Mouse (Mus musculus): ENCODE measurements around the gene Jdp2. TPM values are rescaled to one million over a fixed set of nuclear protein-coding genes. Genes with fewer than 3 reads are reported as not detected.

The Jdp2 gene
- total RNA-seq (2021) = 10 to 100 TPM; 44.6 to 55.5 TPM
- long read RNA-seq, transcript Jdp2-201 (4 exons, 1,643 nt) = minor isoform, 8 of 48 reads
- long read RNA-seq, transcript Jdp2-203 (4 exons, 1,645 nt) = major isoform, 35 of 48 reads
- long read RNA-seq, partial matches to known transcripts = 0 of 48 reads
- long read RNA-seq, other reads (novel, unspliced or antisense) = 5 of 48 reads

- DNase-seq (ENCODE audit: low spot score in 2 of 2) = peak; percentile 70 to 82
Observed at GRCm38 (mm10) chr12:85598611-85599477, at the start of gene Jdp2. Jdp2 (plus strand) TSS chr12:85599027.

GRCm38 (mm10) chr12:85549661-85550060 is 49.2 kb upstream of the Jdp2 start:
- DNase-seq (ENCODE audit: low spot score in 2 of 2) = no peak

- DNase-seq (ENCODE audit: low spot score in 2 of 2) = no peak
Observed at GRCm38 (mm10) chr12:85550435-85550834, 48.4 kb upstream of the Jdp2 start.

- no peak for DNase-seq (ENCODE audit: low spot score in 2 of 2)
Observed at GRCm38 (mm10) chr12:85559299-85559698, 39.5 kb upstream of the Jdp2 start.

- DNase-seq (ENCODE audit: low spot score in 2 of 2) = no peak
Observed at GRCm38 (mm10) chr12:85565441-85565840, 33.4 kb upstream of the Jdp2 start.

- no peak for DNase-seq (ENCODE audit: low spot score in 2 of 2)
Observed at GRCm38 (mm10) chr12:85568298-85568697, 30.5 kb upstream of the Jdp2 start.

GRCm38 (mm10) chr12:85569393-85570157 is 29.3 kb upstream of the Jdp2 start:
- peak; percentile 47 to 57 for DNase-seq (ENCODE audit: low spot score in 2 of 2)

- no peak for DNase-seq (ENCODE audit: low spot score in 2 of 2)
Observed at GRCm38 (mm10) chr12:85570158-85570540, 28.7 kb upstream of the Jdp2 start.

GRCm38 (mm10) chr12:85571312-85571711 is 27.5 kb upstream of the Jdp2 start:
- DNase-seq (ENCODE audit: low spot score in 2 of 2) = peak; percentile 35 to 63

- DNase-seq (ENCODE audit: low spot score in 2 of 2) = peak; percentile 18 to 45
Observed at GRCm38 (mm10) chr12:85572047-85572475, 26.8 kb upstream of the Jdp2 start.

GRCm38 (mm10) chr12:85574806-85575495 is 23.9 kb upstream of the Jdp2 start:
- DNase-seq (ENCODE audit: low spot score in 2 of 2) = no peak

- no peak for DNase-seq (ENCODE audit: low spot score in 2 of 2)
Observed at GRCm38 (mm10) chr12:85575496-85575840, 23.4 kb upstream of the Jdp2 start.

- DNase-seq (ENCODE audit: low spot score in 2 of 2) = peak in 1 of 2 experiments; percentile 31
Observed at GRCm38 (mm10) chr12:85581261-85582066, 17.4 kb upstream of the Jdp2 start.

GRCm38 (mm10) chr12:85582067-85582316 is 16.8 kb upstream of the Jdp2 start:
- DNase-seq (ENCODE audit: low spot score in 2 of 2) = no peak

GRCm38 (mm10) chr12:85585761-85586258 is 13.0 kb upstream of the Jdp2 start:
- DNase-seq (ENCODE audit: low spot score in 2 of 2) = peak in 1 of 2 experiments; percentile 18

- DNase-seq (ENCODE audit: low spot score in 2 of 2) = no peak
Observed at GRCm38 (mm10) chr12:85589870-85590382, 8.9 kb upstream of the Jdp2 start.

GRCm38 (mm10) chr12:85592943-85593342 is 5.9 kb upstream of the Jdp2 start:
- DNase-seq (ENCODE audit: low spot score in 2 of 2) = no peak

GRCm38 (mm10) chr12:85594390-85594789 is 4.4 kb upstream of the Jdp2 start:
- no peak for DNase-seq (ENCODE audit: low spot score in 2 of 2)

GRCm38 (mm10) chr12:85598053-85598452 is 774 bp upstream of the Jdp2 start:
- no peak for DNase-seq (ENCODE audit: low spot score in 2 of 2)

- no peak for DNase-seq (ENCODE audit: low spot score in 2 of 2)
Observed at GRCm38 (mm10) chr12:85599478-85600152, 788 bp downstream of the Jdp2 start.
